Mouse (Mus musculus): ENCODE results near the gene Lamtor1. TPM values are rescaled to one million over a fixed set of nuclear protein-coding genes. Genes with fewer than 3 reads are reported as not detected.

Lamtor1 gene
- polyA plus RNA-seq (2012; rRNA removed), result 169 and 197 TPM in 2 replicates

GRCm38 (mm10) chr7:101905561-101906286, at the start of gene Lamtor1:
TSS of gene Lamtor1 (plus strand) at chr7:101905904.
- TF ChIP-seq CTCF (IDR thresholded peaks at IDR 0.05; ENCODE audit: borderline replicate concordance, extremely low read depth, insufficient read depth, insufficient read length) (peak; percentile 11; the same call in 1 of the 2 replicates), POLR2A (IDR thresholded peaks at IDR 0.05; ENCODE audit: borderline replicate concordance, extremely low read depth, insufficient read depth, insufficient read length, poor library complexity, severe bottlenecking) (peak; percentile 75; the same call in 1 of the 2 replicates)
- peak; percentile 100 for DNase-seq (ENCODE audit: low read depth)

GRCm38 (mm10) chr7:101857094-101857493, 48.6 kb upstream of the Lamtor1 start, which contains the start of gene Folr2:
TSS of gene Folr2 (minus strand) at chr7:101857194.
- DNase-seq (ENCODE audit: low read depth), result no peak
- TF ChIP-seq CTCF (IDR thresholded peaks at IDR 0.05; ENCODE audit: borderline replicate concordance, extremely low read depth, insufficient read depth, insufficient read length), result no peak
- TF ChIP-seq POLR2A (IDR thresholded peaks at IDR 0.05; ENCODE audit: borderline replicate concordance, extremely low read depth, insufficient read depth, insufficient read length, poor library complexity, severe bottlenecking), result no peak

GRCm38 (mm10) chr7:101858362-101858761, 47.3 kb upstream of the Lamtor1 start:
- TF ChIP-seq CTCF (IDR thresholded peaks at IDR 0.05; ENCODE audit: borderline replicate concordance, extremely low read depth, insufficient read depth, insufficient read length) (no peak), POLR2A (IDR thresholded peaks at IDR 0.05; ENCODE audit: borderline replicate concordance, extremely low read depth, insufficient read depth, insufficient read length, poor library complexity, severe bottlenecking) (no peak)
- no peak for DNase-seq (ENCODE audit: low read depth)

- no peak for TF ChIP-seq POLR2A (IDR thresholded peaks at IDR 0.05; ENCODE audit: borderline replicate concordance, extremely low read depth, insufficient read depth, insufficient read length, poor library complexity, severe bottlenecking)
- TF ChIP-seq CTCF (IDR thresholded peaks at IDR 0.05; ENCODE audit: borderline replicate concordance, extremely low read depth, insufficient read depth, insufficient read length), result no peak
- DNase-seq (ENCODE audit: low read depth), result no peak
Measured at GRCm38 (mm10) chr7:101860978-101861377, 44.7 kb upstream of the Lamtor1 start.

GRCm38 (mm10) chr7:101862291-101862690, 43.4 kb upstream of the Lamtor1 start:
- TF ChIP-seq CTCF (IDR thresholded peaks at IDR 0.05; ENCODE audit: borderline replicate concordance, extremely low read depth, insufficient read depth, insufficient read length), result no peak
- no peak for TF ChIP-seq POLR2A (IDR thresholded peaks at IDR 0.05; ENCODE audit: borderline replicate concordance, extremely low read depth, insufficient read depth, insufficient read length, poor library complexity, severe bottlenecking)
- no peak for DNase-seq (ENCODE audit: low read depth)

GRCm38 (mm10) chr7:101863415-101863814, 42.3 kb upstream of the Lamtor1 start, which contains the start of gene Anapc15:
TSS of gene Anapc15 (plus strand) at chr7:101863715.
- TF ChIP-seq POLR2A (IDR thresholded peaks at IDR 0.05; ENCODE audit: borderline replicate concordance, extremely low read depth, insufficient read depth, insufficient read length, poor library complexity, severe bottlenecking), result no peak
- TF ChIP-seq CTCF (IDR thresholded peaks at IDR 0.05; ENCODE audit: borderline replicate concordance, extremely low read depth, insufficient read depth, insufficient read length), result no peak
- no peak for DNase-seq (ENCODE audit: low read depth)

- TF ChIP-seq CTCF (IDR thresholded peaks at IDR 0.05; ENCODE audit: borderline replicate concordance, extremely low read depth, insufficient read depth, insufficient read length), result no peak
- no peak for TF ChIP-seq POLR2A (IDR thresholded peaks at IDR 0.05; ENCODE audit: borderline replicate concordance, extremely low read depth, insufficient read depth, insufficient read length, poor library complexity, severe bottlenecking)
- DNase-seq (ENCODE audit: low read depth), result no peak
Measured at GRCm38 (mm10) chr7:101866491-101867265, 39.0 kb upstream of the Lamtor1 start.

- TF ChIP-seq POLR2A (IDR thresholded peaks at IDR 0.05; ENCODE audit: borderline replicate concordance, extremely low read depth, insufficient read depth, insufficient read length, poor library complexity, severe bottlenecking) (no peak), CTCF (IDR thresholded peaks at IDR 0.05; ENCODE audit: borderline replicate concordance, extremely low read depth, insufficient read depth, insufficient read length) (no peak)
- DNase-seq (ENCODE audit: low read depth), result no peak
Measured at GRCm38 (mm10) chr7:101867482-101867881, 38.2 kb upstream of the Lamtor1 start.

- peak; percentile 45 for DNase-seq (ENCODE audit: low read depth)
- TF ChIP-seq CTCF (IDR thresholded peaks at IDR 0.05; ENCODE audit: borderline replicate concordance, extremely low read depth, insufficient read depth, insufficient read length) (no peak), POLR2A (IDR thresholded peaks at IDR 0.05; ENCODE audit: borderline replicate concordance, extremely low read depth, insufficient read depth, insufficient read length, poor library complexity, severe bottlenecking) (no peak)
Measured at GRCm38 (mm10) chr7:101868241-101869162, 37.2 kb upstream of the Lamtor1 start.

GRCm38 (mm10) chr7:101869163-101869500, 36.6 kb upstream of the Lamtor1 start:
- DNase-seq (ENCODE audit: low read depth), result peak; percentile 66
- TF ChIP-seq POLR2A (IDR thresholded peaks at IDR 0.05; ENCODE audit: borderline replicate concordance, extremely low read depth, insufficient read depth, insufficient read length, poor library complexity, severe bottlenecking) (no peak), CTCF (IDR thresholded peaks at IDR 0.05; ENCODE audit: borderline replicate concordance, extremely low read depth, insufficient read depth, insufficient read length) (no peak)
